Mouse (Mus musculus): ENCODE measurements around the gene Prl7a1. TPM values are rescaled to one million over a fixed set of nuclear protein-coding genes. Genes with fewer than 3 reads are reported as not detected.

Prl7a1 gene
- polyA plus RNA-seq (2012): not detected in 2 replicates

- TF ChIP-seq TAL1 (IDR thresholded peaks at IDR 0.05; ENCODE audit: low read length): no peak
- TF ChIP-seq GATA1 (IDR thresholded peaks at IDR 0.05; ENCODE audit: low read length): no peak
- Histone ChIP-seq H3K9me3 (ENCODE audit: control insufficient read depth, low read length) (no peaks in the 10 kb centered on the region), H3K27me3 (ENCODE audit: control insufficient read depth) (no peaks in the 10 kb centered on the region), H3K4me3 (replicated peaks) (no peak within 1 kb of the TSS), H3K4me1 (ENCODE audit: control insufficient read depth) (no peaks in the 10 kb centered on the region), H3K36me3 (ENCODE audit: control insufficient read depth) (no peaks in the 10 kb centered on the region)
These were observed at the start of gene Prl7a1 for GRCm38 (mm10) chr13:27642393-27642792. Prl7a1 (minus strand) TSS chr13:27642493.

GRCm38 (mm10) chr13:27667936-27668335, 25.6 kb upstream of the Prl7a1 start, which contains the start of gene Prl7a2:
Prl7a2 (minus strand) TSS chr13:27668036.
- no peaks in the 10 kb centered on the region for H3K4me1 ChIP-seq (ENCODE audit: control insufficient read depth)
- no peaks in the 10 kb centered on the region for H3K27me3 ChIP-seq (ENCODE audit: control insufficient read depth)
- H3K36me3 ChIP-seq (ENCODE audit: control insufficient read depth): no peaks in the 10 kb centered on the region
- TF ChIP-seq GATA1 (IDR thresholded peaks at IDR 0.05; ENCODE audit: low read length) (no peak), TAL1 (IDR thresholded peaks at IDR 0.05; ENCODE audit: low read length) (no peak)
- no peak within 1 kb of the TSS for H3K4me3 ChIP-seq (replicated peaks)
- H3K9me3 ChIP-seq (ENCODE audit: control insufficient read depth, low read length): no peaks in the 10 kb centered on the region

GRCm38 (mm10) chr13:27660747-27661146, 18.5 kb upstream of the Prl7a1 start:
- H3K27me3 ChIP-seq (ENCODE audit: control insufficient read depth): no peaks in the 10 kb centered on the region
- no peaks in the 10 kb centered on the region for H3K36me3 ChIP-seq (ENCODE audit: control insufficient read depth)
- no peak overlapping the region for H3K4me3 ChIP-seq (replicated peaks)
- TF ChIP-seq TAL1 (IDR thresholded peaks at IDR 0.05; ENCODE audit: low read length) (no peak), GATA1 (IDR thresholded peaks at IDR 0.05; ENCODE audit: low read length) (no peak)
- no peaks in the 10 kb centered on the region for H3K4me1 ChIP-seq (ENCODE audit: control insufficient read depth)
- H3K9me3 ChIP-seq (ENCODE audit: control insufficient read depth, low read length): no peaks in the 10 kb centered on the region

- Histone ChIP-seq H3K27me3 (ENCODE audit: control insufficient read depth) (no peaks in the 10 kb centered on the region), H3K9me3 (ENCODE audit: control insufficient read depth, low read length) (no peaks in the 10 kb centered on the region), H3K36me3 (ENCODE audit: control insufficient read depth) (no peaks in the 10 kb centered on the region), H3K4me3 (replicated peaks) (no peak within 1 kb of the TSS), H3K4me1 (ENCODE audit: control insufficient read depth) (no peaks in the 10 kb centered on the region)
- TF ChIP-seq GATA1 (IDR thresholded peaks at IDR 0.05; ENCODE audit: low read length) (no peak), TAL1 (IDR thresholded peaks at IDR 0.05; ENCODE audit: low read length) (no peak)
These were observed 31.8 kb downstream of the Prl7a1 start, which contains the start of gene Prl7b1 for GRCm38 (mm10) chr13:27610482-27610881. Prl7b1 (minus strand) TSS chr13:27610582.

Other genes with a start within 250 kb of the Prl7a1 start
- not detected in 2 replicates for gene Prl8a6, start 203.8 kb downstream of the Prl7a1 start, polyA plus RNA-seq (2012)
- not detected in 2 replicates for gene Prl8a8, start 129.3 kb downstream of the Prl7a1 start, polyA plus RNA-seq (2012)
- gene Prl8a9, start 77.9 kb downstream of the Prl7a1 start, polyA plus RNA-seq (2012): not detected in 2 replicates
- not detected in 2 replicates for gene Prl8a1, start 60.3 kb downstream of the Prl7a1 start, polyA plus RNA-seq (2012)
- not detected in 2 replicates for gene Prl7b1, start 31.9 kb downstream of the Prl7a1 start, polyA plus RNA-seq (2012)
- gene Prl7a2, start 25.5 kb upstream of the Prl7a1 start, polyA plus RNA-seq (2012): not detected in 2 replicates
- gene Prl7d1, start 74.2 kb upstream of the Prl7a1 start, polyA plus RNA-seq (2012): not detected in 2 replicates
- not detected in 2 replicates for gene Prl7c1, start 138.3 kb upstream of the Prl7a1 start, polyA plus RNA-seq (2012)
- not detected in 2 replicates for gene Prl2a1, start 159.2 kb upstream of the Prl7a1 start, polyA plus RNA-seq (2012)
- gene Prl2c1, start 206.8 kb upstream of the Prl7a1 start, polyA plus RNA-seq (2012): not detected in 2 replicates

Measured in erythroblast, embryonic 14.5 days (primary cell).